Mouse (Mus musculus): Measurements from ENCODE around the gene Eif2b3. TPM values are rescaled to one million over a fixed set of nuclear protein-coding genes. Genes with fewer than 3 reads are reported as not detected.
A peak's percentile ranks its signal among the peaks of the same experiment; 100 is the strongest.

Eif2b3 gene
- polyA plus RNA-seq, 1 experiment from 2014 or later = 45.7 TPM

- WGBS = 59% methylated on average over 2 of the region's 2 CpGs
- peak overlapping the region; percentile 88; the same call in 1 of the 2 replicates for H3K4me2 ChIP-seq
Observed at GRCm38 (mm10) chr4:117098764-117099036, 79.5 kb downstream of the Eif2b3 start.

GRCm38 (mm10) chr4:117100036-117100435 lies 80.8 kb downstream of the Eif2b3 start:
- no peak for ATAC-seq
- H3K9me3 ChIP-seq (replicated peaks) = no peaks in the 10 kb centered on the region
- peaks cover 9% of the 10 kb centered on the region for H3K27me3 ChIP-seq
- no peak overlapping the region for H3K4me3 ChIP-seq
- H3K27ac ChIP-seq = no peak overlapping the region
- H3K9ac ChIP-seq = no peak overlapping the region
- no peak overlapping the region for H3K4me2 ChIP-seq
- peaks cover 3% of the 10 kb centered on the region; the same call in 1 of the 2 replicates for H3K36me3 ChIP-seq (ENCODE audit: poor library complexity, severe bottlenecking)
- 61% methylated on average over 4 of the region's 4 CpGs for WGBS
- peaks cover 41% of the 10 kb centered on the region for H3K4me1 ChIP-seq

More at GRCm38 (mm10) chr4:117098764-117099036, 79.5 kb downstream of the Eif2b3 start:
- H3K9me3 ChIP-seq (replicated peaks) = no peaks in the 10 kb centered on the region
- peaks cover 9% of the 10 kb centered on the region for H3K27me3 ChIP-seq
- no peak overlapping the region for H3K27ac ChIP-seq
- H3K36me3 ChIP-seq (ENCODE audit: poor library complexity, severe bottlenecking) = peaks cover 3% of the 10 kb centered on the region; the same call in 1 of the 2 replicates
- H3K9ac ChIP-seq = no peak overlapping the region
- no peak for ATAC-seq
- H3K4me3 ChIP-seq = no peak overlapping the region
- H3K4me1 ChIP-seq = peaks cover 33% of the 10 kb centered on the region

GRCm38 (mm10) chr4:117101218-117101617 lies 82.0 kb downstream of the Eif2b3 start:
- no peak overlapping the region for H3K27ac ChIP-seq
- ATAC-seq = no peak
- no peak overlapping the region for H3K9ac ChIP-seq
- peaks cover 9% of the 10 kb centered on the region for H3K27me3 ChIP-seq
- peaks cover 41% of the 10 kb centered on the region for H3K4me1 ChIP-seq
- WGBS = 49% methylated on average over 7 of the region's 7 CpGs
- H3K36me3 ChIP-seq (ENCODE audit: poor library complexity, severe bottlenecking) = peaks cover 3% of the 10 kb centered on the region; the same call in 1 of the 2 replicates
- H3K4me2 ChIP-seq = no peak overlapping the region
- no peaks in the 10 kb centered on the region for H3K9me3 ChIP-seq (replicated peaks)
- no peak overlapping the region for H3K4me3 ChIP-seq

GRCm38 (mm10) chr4:117104672-117105071 lies 85.5 kb downstream of the Eif2b3 start:
- no peak overlapping the region for H3K9ac ChIP-seq
- no peak for ATAC-seq
- H3K27me3 ChIP-seq = no peaks in the 10 kb centered on the region
- no peaks in the 10 kb centered on the region for H3K9me3 ChIP-seq (replicated peaks)
- H3K36me3 ChIP-seq (ENCODE audit: poor library complexity, severe bottlenecking) = peaks cover 24% of the 10 kb centered on the region; the same call in 1 of the 2 replicates
- no peak overlapping the region for H3K27ac ChIP-seq
- H3K4me3 ChIP-seq = no peak overlapping the region
- no peak overlapping the region for H3K4me2 ChIP-seq
- 78% methylated on average over 10 of the region's 10 CpGs for WGBS
- H3K4me1 ChIP-seq = peaks cover 17% of the 10 kb centered on the region

GRCm38 (mm10) chr4:117105127-117105526 lies 85.9 kb downstream of the Eif2b3 start:
- no peak overlapping the region for H3K4me3 ChIP-seq
- 0 out of 2 replicates have a peak overlapping the region, but pooled peaks have one; percentile 40 for H3K9ac ChIP-seq
- H3K36me3 ChIP-seq (ENCODE audit: poor library complexity, severe bottlenecking) = peaks cover 28% of the 10 kb centered on the region; the same call in 1 of the 2 replicates
- H3K4me2 ChIP-seq = peak overlapping the region; percentile 13; the same call in 1 of the 2 replicates
- no peak for ATAC-seq
- WGBS = 51% methylated on average over 10 of the region's 10 CpGs
- peaks cover 17% of the 10 kb centered on the region for H3K4me1 ChIP-seq
- H3K9me3 ChIP-seq (replicated peaks) = no peaks in the 10 kb centered on the region
- no peak overlapping the region for H3K27ac ChIP-seq
- H3K27me3 ChIP-seq = no peaks in the 10 kb centered on the region

GRCm38 (mm10) chr4:117107813-117108523 lies 88.8 kb downstream of the Eif2b3 start:
- Histone ChIP-seq H3K9ac (no peak overlapping the region; the same call in 1 of the 2 replicates), H3K27me3 (no peaks in the 10 kb centered on the region), H3K4me1 (peaks cover 17% of the 10 kb centered on the region), H3K9me3 (replicated peaks) (no peaks in the 10 kb centered on the region), H3K27ac (no peak overlapping the region), H3K36me3 (ENCODE audit: poor library complexity, severe bottlenecking) (peaks cover 42% of the 10 kb centered on the region), H3K4me3 (no peak overlapping the region), H3K4me2 (no peak overlapping the region)
- WGBS = 94% methylated on average over 18 of the region's 18 CpGs
- ATAC-seq = no peak

- Histone ChIP-seq H3K4me3 (no peak overlapping the region), H3K36me3 (ENCODE audit: poor library complexity, severe bottlenecking) (peaks cover 42% of the 10 kb centered on the region), H3K9ac (no peak overlapping the region), H3K27ac (no peak overlapping the region), H3K9me3 (replicated peaks) (no peaks in the 10 kb centered on the region), H3K27me3 (no peaks in the 10 kb centered on the region), H3K4me1 (peaks cover 17% of the 10 kb centered on the region), H3K4me2 (no peak overlapping the region)
- ATAC-seq = no peak
- WGBS = 96% methylated on average over 6 of the region's 6 CpGs
Observed at GRCm38 (mm10) chr4:117108524-117108849, 89.3 kb downstream of the Eif2b3 start.

- H3K36me3 ChIP-seq (ENCODE audit: poor library complexity, severe bottlenecking) = peaks cover 46% of the 10 kb centered on the region
- no peaks in the 10 kb centered on the region for H3K9me3 ChIP-seq (replicated peaks)
- WGBS = 93% methylated on average over 25 of the region's 25 CpGs
- ATAC-seq = no peak
- H3K27me3 ChIP-seq = no peaks in the 10 kb centered on the region
- H3K4me2 ChIP-seq = no peak overlapping the region
- no peak overlapping the region for H3K9ac ChIP-seq
- H3K4me1 ChIP-seq = peaks cover 17% of the 10 kb centered on the region
- no peak overlapping the region for H3K27ac ChIP-seq
- no peak overlapping the region for H3K4me3 ChIP-seq
Observed at GRCm38 (mm10) chr4:117109330-117109729, 90.1 kb downstream of the Eif2b3 start.

- peaks cover 50% of the 10 kb centered on the region for H3K36me3 ChIP-seq (ENCODE audit: poor library complexity, severe bottlenecking)
- WGBS = 95% methylated on average over 13 of the region's 13 CpGs
- H3K27me3 ChIP-seq = no peaks in the 10 kb centered on the region
- no peak overlapping the region for H3K4me3 ChIP-seq
- no peak for ATAC-seq
- H3K27ac ChIP-seq = no peak overlapping the region
- no peaks in the 10 kb centered on the region for H3K9me3 ChIP-seq (replicated peaks)
- peaks cover 8% of the 10 kb centered on the region for H3K4me1 ChIP-seq
- no peak overlapping the region for H3K9ac ChIP-seq
- H3K4me2 ChIP-seq = no peak overlapping the region
Observed at GRCm38 (mm10) chr4:117110249-117110648, 91.0 kb downstream of the Eif2b3 start.

GRCm38 (mm10) chr4:117110985-117111384 lies 91.8 kb downstream of the Eif2b3 start:
- no peaks in the 10 kb centered on the region for H3K27me3 ChIP-seq
- no peak overlapping the region for H3K4me3 ChIP-seq
- 96% methylated on average over 11 of the region's 11 CpGs for WGBS
- H3K4me1 ChIP-seq = 0 out of 2 replicates have a peak, but pooled peaks cover under 1% of the 10 kb centered on the region
- no peak overlapping the region for H3K4me2 ChIP-seq
- no peak overlapping the region for H3K27ac ChIP-seq
- H3K9me3 ChIP-seq (replicated peaks) = no peaks in the 10 kb centered on the region
- H3K36me3 ChIP-seq (ENCODE audit: poor library complexity, severe bottlenecking) = peaks cover 50% of the 10 kb centered on the region
- no peak for ATAC-seq
- H3K9ac ChIP-seq = no peak overlapping the region

GRCm38 (mm10) chr4:117113237-117113636 lies 94.0 kb downstream of the Eif2b3 start:
- no peak overlapping the region for H3K4me2 ChIP-seq
- peaks cover 44% of the 10 kb centered on the region for H3K36me3 ChIP-seq (ENCODE audit: poor library complexity, severe bottlenecking)
- H3K9ac ChIP-seq = no peak overlapping the region
- H3K4me3 ChIP-seq = no peak overlapping the region
- no peaks in the 10 kb centered on the region for H3K4me1 ChIP-seq
- no peaks in the 10 kb centered on the region for H3K27me3 ChIP-seq
- no peak overlapping the region for H3K27ac ChIP-seq
- no peaks in the 10 kb centered on the region for H3K9me3 ChIP-seq (replicated peaks)
- 77% methylated on average over 1 of the region's 1 CpGs for WGBS
- no peak for ATAC-seq

- Histone ChIP-seq H3K36me3 (ENCODE audit: poor library complexity, severe bottlenecking) (peaks cover 21% of the 10 kb centered on the region), H3K4me2 (no peak overlapping the region), H3K4me3 (no peak overlapping the region), H3K9me3 (replicated peaks) (no peaks in the 10 kb centered on the region), H3K27me3 (no peaks in the 10 kb centered on the region), H3K4me1 (peaks cover 6% of the 10 kb centered on the region), H3K27ac (no peak overlapping the region), H3K9ac (no peak overlapping the region)
- ATAC-seq = no peak
- 86% methylated on average over 5 of the region's 5 CpGs for WGBS
Observed at GRCm38 (mm10) chr4:117115592-117115991, 96.4 kb downstream of the Eif2b3 start.

GRCm38 (mm10) chr4:117117931-117118330 lies 98.7 kb downstream of the Eif2b3 start:
- Histone ChIP-seq H3K27me3 (no peaks in the 10 kb centered on the region), H3K4me1 (peaks cover 8% of the 10 kb centered on the region), H3K9ac (no peak overlapping the region), H3K9me3 (replicated peaks) (no peaks in the 10 kb centered on the region), H3K36me3 (ENCODE audit: poor library complexity, severe bottlenecking) (0 out of 2 replicates have a peak, but pooled peaks cover 8% of the 10 kb centered on the region), H3K27ac (no peak overlapping the region), H3K4me3 (no peak overlapping the region), H3K4me2 (no peak overlapping the region)
- 92% methylated on average over 7 of the region's 7 CpGs for WGBS
- no peak for ATAC-seq
